Mouse (Mus musculus) erythroblast, embryonic 14.5 days (primary cell): ENCODE data around the gene Ifnl3.

ENCODE experiments used
- GATA1 ChIP-seq: IDR thresholded peaks from 2 replicates; pipeline ENCODE4 v1.6.1; 2012; ENCODE audit warnings: low read length, inconsistent platforms, mixed read lengths
- TAL1 ChIP-seq: IDR thresholded peaks from 3 replicates; pipeline ENCODE4 v1.6.1; 2012; ENCODE audit warnings: low read length, inconsistent platforms, mixed read lengths

- TF ChIP-seq TAL1 (no peak), GATA1 (no peak)
These were observed 35.9 kb downstream of the Ifnl3 start for GRCm38 (mm10) chr7:28558486-28558885.
